Mouse (Mus musculus): ENCODE results near the gene Prkn.

DNA sequence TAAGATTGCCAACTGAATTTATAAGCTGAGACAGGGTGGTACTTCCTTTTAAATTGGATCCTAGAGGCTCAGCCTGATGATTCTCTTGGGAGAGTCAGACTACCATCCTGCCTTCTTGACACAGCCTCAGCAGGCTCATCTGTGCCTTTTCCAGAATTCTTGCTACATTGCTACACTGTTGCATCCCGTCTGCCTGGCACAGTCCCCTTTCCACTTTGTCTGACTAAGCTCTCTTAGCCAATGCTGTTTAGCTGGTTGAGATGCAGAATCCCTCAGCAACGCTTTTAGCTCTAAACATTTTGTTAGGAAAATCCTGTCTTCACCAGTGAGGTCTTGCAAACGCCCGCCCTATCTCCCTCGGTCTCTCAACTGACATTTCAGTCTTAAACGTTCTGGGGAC, 1115.1 kb downstream of the Prkn start:
- no peak for TF ChIP-seq POLR2A (IDR thresholded peaks at IDR 0.05; ENCODE audit: extremely low read depth, insufficient read depth, low read length)
- no peak for TF ChIP-seq CTCF (IDR thresholded peaks at IDR 0.05; ENCODE audit: low read depth, low read length)

All from liver, adult 2 months (tissue).